Mouse (Mus musculus) myocyte (in vitro differentiated cells): ENCODE measurements around the gene Pfkfb3. TPM values are rescaled to one million over a fixed set of nuclear protein-coding genes. Genes with fewer than 3 reads are reported as not detected.

ENCODE experiments used
- H3K27me3 ChIP-seq: one replicate; pipeline ENCODE4 v1.6.1; 2011; ENCODE audit not compliant: control insufficient read depth, insufficient read depth, insufficient read length
- H3K36me3 ChIP-seq: one replicate; pipeline ENCODE4 v1.6.1; 2011; ENCODE audit not compliant: control insufficient read depth, insufficient read depth
- H3K4me2 ChIP-seq: one replicate; pipeline ENCODE4 v1.6.1; 2011; ENCODE audit warnings: low read depth, control low read depth
- H3K4me3 ChIP-seq: one replicate; pipeline ENCODE4 v1.5.1; 2011; ENCODE audit warnings: mild to moderate bottlenecking, control low read depth, moderate library complexity
- H3K79me2 ChIP-seq: one replicate; pipeline ENCODE4 v1.6.1; 2011; ENCODE audit not compliant: control insufficient read depth, insufficient read depth
- H3ac ChIP-seq: one replicate; pipeline ENCODE4 v1.6.1; 2011; ENCODE audit not compliant: control insufficient read depth, insufficient read length
- CEBPB ChIP-seq: IDR thresholded peaks from 2 replicates; pipeline ENCODE4 v1.6.1; 2011; ENCODE audit warnings: mild to moderate bottlenecking, moderate library complexity; ENCODE audit not compliant: poor library complexity, insufficient read depth, severe bottlenecking
- E2F4 ChIP-seq: IDR thresholded peaks from one replicate; pipeline ENCODE4 v1.6.1; 2011; ENCODE audit warnings: mild to moderate bottlenecking, control low read depth, moderate library complexity; ENCODE audit not compliant: insufficient read depth
- MAX ChIP-seq: IDR thresholded peaks from one replicate; pipeline ENCODE4 v1.6.1; 2011; ENCODE audit warnings: low read depth, mild to moderate bottlenecking, control low read depth
- MYOD1 ChIP-seq, 3 experiments: IDR thresholded peaks; one replicate each; pipeline ENCODE4 v1.6.1; 2011; ENCODE audit warnings: control low read depth in 2 of 3, low read depth in 2 of 3, mild to moderate bottlenecking in 2 of 3, moderate library complexity in 1 of 3; ENCODE audit not compliant: insufficient read length in 2 of 3, control insufficient read depth in 1 of 3
- MYOG ChIP-seq, 3 experiments: IDR thresholded peaks; one replicate each; pipeline ENCODE4 v1.6.1; 2011; ENCODE audit warnings: control low read depth in 2 of 3, low read depth in 2 of 3, mild to moderate bottlenecking in 2 of 3; ENCODE audit not compliant: insufficient read length in 2 of 3, control insufficient read depth in 1 of 3, insufficient read depth in 1 of 3
- POLR2A ChIP-seq: IDR thresholded peaks from one replicate; pipeline ENCODE4 v1.6.1; 2011; ENCODE audit warnings: low read depth, mild to moderate bottlenecking, control low read depth, moderate library complexity; ENCODE audit not compliant: insufficient read length
- POLR2AphosphoS2 ChIP-seq: IDR thresholded peaks from one replicate; pipeline ENCODE4 v1.6.1; 2011; ENCODE audit warnings: low read depth, control low read depth; ENCODE audit not compliant: insufficient read length
- REST ChIP-seq: IDR thresholded peaks from one replicate; pipeline ENCODE4 v1.6.1; 2011; ENCODE audit warnings: mild to moderate bottlenecking, control low read depth, moderate library complexity; ENCODE audit not compliant: insufficient read depth, insufficient read length
- SRF ChIP-seq: IDR thresholded peaks from one replicate; pipeline ENCODE4 v1.6.1; 2011; ENCODE audit warnings: low read depth; ENCODE audit not compliant: control insufficient read depth, insufficient read length
- TCF12 ChIP-seq: IDR thresholded peaks from one replicate; pipeline ENCODE4 v1.6.1; 2011; ENCODE audit warnings: mild to moderate bottlenecking, control low read depth; ENCODE audit not compliant: poor library complexity, insufficient read depth, severe bottlenecking
- TCF3 ChIP-seq: IDR thresholded peaks from one replicate; pipeline ENCODE4 v1.6.1; 2011; ENCODE audit warnings: low read depth, control low read depth; ENCODE audit not compliant: insufficient read length
- USF1 ChIP-seq: IDR thresholded peaks from one replicate; pipeline ENCODE4 v1.6.1; 2011; ENCODE audit warnings: low read depth, mild to moderate bottlenecking, control low read depth, moderate library complexity
- polyA plus RNA-seq: library from polyadenylated mRNA; unstranded; fragments of >200 nt; fragmentation: generic; extraction: Trizol; gene quantifications from one replicate; pipeline ENCODE4 v1.2.1, GENCODE M21; 2012; ENCODE audit warnings: missing spikeins

The Pfkfb3 gene
- polyA plus RNA-seq, 1 experiment, result 2.0 TPM

DNA sequence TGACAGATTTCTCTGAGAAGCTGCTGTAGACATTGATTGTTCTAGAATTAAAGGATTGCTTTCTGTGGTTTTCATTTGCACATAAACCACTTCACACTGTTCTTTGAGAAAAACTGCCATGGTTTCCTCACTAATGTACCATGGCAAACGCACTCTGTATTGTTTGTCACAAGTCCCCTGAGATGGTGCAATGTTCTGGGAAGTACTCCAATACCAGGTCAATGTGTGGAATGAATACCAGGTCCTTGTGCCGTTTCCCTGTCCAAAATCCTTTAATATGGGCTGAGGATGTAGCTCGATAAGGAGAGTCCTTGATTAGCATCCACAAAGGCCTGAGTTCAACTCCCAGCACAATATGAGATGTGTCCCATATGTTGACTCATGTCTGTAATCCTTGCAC lies 105.2 kb downstream of the Pfkfb3 start:
- no peaks in the 10 kb centered on the region for H3K27me3 ChIP-seq
- no peak overlapping the region for H3ac ChIP-seq
- no peaks in the 10 kb centered on the region for H3K79me2 ChIP-seq
- H3K4me3 ChIP-seq, result no peak overlapping the region
- TF ChIP-seq E2F4, result no peak
- no peak for TF ChIP-seq CEBPB
- H3K36me3 ChIP-seq, result no peaks in the 10 kb centered on the region
- no peak overlapping the region for H3K4me2 ChIP-seq

GRCm38 (mm10) chr2:11447865-11448264 lies 106.0 kb downstream of the Pfkfb3 start:
- Histone ChIP-seq H3ac (no peak overlapping the region), H3K27me3 (no peaks in the 10 kb centered on the region), H3K79me2 (no peaks in the 10 kb centered on the region), H3K36me3 (no peaks in the 10 kb centered on the region), H3K4me3 (no peak overlapping the region), H3K4me2 (no peak overlapping the region)
- TF ChIP-seq CEBPB (no peak), REST (no peak), MYOD1 (IDR thresholded peaks at IDR 0.05; ENCODE audit: control insufficient read depth in 1 of 3, insufficient read length in 2 of 3, low read depth in 2 of 3) (no peak), E2F4 (no peak), POLR2AphosphoS2 (no peak), TCF3 (no peak), USF1 (no peak), TCF12 (no peak)

DNA sequence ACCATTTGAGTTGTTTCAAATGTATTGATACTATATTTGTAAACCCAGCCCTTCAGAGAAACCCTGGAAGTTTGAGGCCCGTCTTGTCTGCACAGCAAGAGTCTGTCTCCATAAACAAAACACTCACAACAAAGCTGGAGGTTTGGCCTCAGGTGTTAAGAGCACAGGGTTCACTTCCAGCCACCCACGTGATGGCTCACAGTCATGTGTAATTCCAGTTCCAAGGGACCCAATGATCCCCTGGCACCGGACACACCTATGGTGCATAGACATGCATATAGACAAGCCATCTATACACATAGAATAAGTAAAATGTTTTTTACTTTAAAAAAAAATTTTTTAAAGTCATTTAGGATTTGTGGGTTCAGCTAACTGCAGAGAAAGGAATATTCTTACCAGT lies 108.2 kb downstream of the Pfkfb3 start:
- Histone ChIP-seq H3K79me2 (no peaks in the 10 kb centered on the region), H3ac (no peak overlapping the region), H3K27me3 (no peaks in the 10 kb centered on the region), H3K4me2 (no peak overlapping the region), H3K36me3 (no peaks in the 10 kb centered on the region), H3K4me3 (no peak overlapping the region)
- no peak for TF ChIP-seq E2F4
- TF ChIP-seq TCF12, result no peak

DNA sequence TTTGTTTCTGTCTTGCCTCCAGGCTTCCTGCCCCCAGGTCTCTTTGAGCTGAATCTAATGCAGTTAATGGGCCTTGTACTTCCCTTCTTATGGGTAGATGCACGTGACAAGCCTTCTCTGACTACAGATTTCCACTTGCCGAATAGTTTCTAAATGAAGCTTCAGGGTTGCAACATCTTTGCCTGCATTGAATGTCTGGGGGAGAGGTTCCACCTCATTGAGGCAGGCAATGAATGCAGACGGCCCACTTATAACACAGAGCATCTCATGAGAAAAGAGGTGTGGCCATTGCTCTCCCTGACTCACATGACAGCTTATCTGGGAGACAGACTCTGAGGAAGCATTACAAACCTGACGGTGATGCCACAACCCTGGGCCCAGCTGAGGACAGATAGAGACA lies 112.0 kb downstream of the Pfkfb3 start:
- no peaks in the 10 kb centered on the region for H3K27me3 ChIP-seq

DNA sequence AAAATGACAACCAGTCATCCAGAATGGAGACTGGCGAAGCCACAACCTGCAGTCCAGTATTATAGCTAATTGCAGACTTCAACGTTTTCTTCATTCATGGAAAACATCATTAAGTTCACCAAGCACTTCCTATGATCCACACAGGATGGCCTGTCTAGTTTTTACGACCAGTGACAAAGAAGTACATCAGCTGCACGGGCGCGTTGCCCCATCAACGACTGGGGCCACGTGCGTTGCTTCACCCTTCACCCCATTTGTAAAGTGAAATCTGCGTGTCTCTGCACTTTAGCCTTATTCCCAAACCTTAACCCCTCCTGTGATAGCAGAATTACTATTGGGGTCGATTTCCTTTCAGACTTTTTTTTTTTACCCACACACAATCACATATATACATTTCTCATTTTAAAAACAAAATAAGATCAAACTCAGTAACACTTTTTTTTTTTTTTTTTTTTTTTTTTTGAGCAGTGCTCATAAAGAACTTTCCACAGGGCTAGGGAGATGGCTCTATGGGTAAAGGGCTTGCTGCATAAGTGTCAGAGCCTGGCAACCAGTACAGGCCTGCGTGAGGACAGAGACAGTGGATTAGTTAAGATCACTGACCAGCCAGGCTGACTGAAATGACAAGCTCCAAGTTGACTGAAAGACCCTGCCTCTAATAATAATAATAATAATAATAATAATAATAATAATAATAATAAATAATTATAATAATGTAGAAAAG lies 115.5 kb downstream of the Pfkfb3 start:
- no peak overlapping the region for H3ac ChIP-seq
- H3K4me2 ChIP-seq, result no peak overlapping the region
- no peaks in the 10 kb centered on the region for H3K36me3 ChIP-seq
- no peaks in the 10 kb centered on the region for H3K79me2 ChIP-seq
- TF ChIP-seq TCF3 (no peak), MYOD1 (IDR thresholded peaks at IDR 0.05; ENCODE audit: control insufficient read depth in 1 of 3, insufficient read length in 2 of 3, low read depth in 2 of 3) (no peak), MAX (no peak), MYOG (IDR thresholded peaks at IDR 0.05; ENCODE audit: control insufficient read depth in 1 of 3, insufficient read depth in 1 of 3, insufficient read length in 2 of 3, low read depth in 2 of 3) (no peak), E2F4 (no peak), POLR2AphosphoS2 (no peak), USF1 (no peak), TCF12 (no peak), CEBPB (no peak), REST (no peak), SRF (no peak), POLR2A (no peak)
- no peaks in the 10 kb centered on the region for H3K27me3 ChIP-seq
- no peak overlapping the region for H3K4me3 ChIP-seq

More for the DNA sequence above, 112.0 kb downstream of the Pfkfb3 start:
- Histone ChIP-seq H3K36me3 (no peaks in the 10 kb centered on the region), H3ac (no peak overlapping the region), H3K4me2 (no peak overlapping the region), H3K4me3 (no peak overlapping the region), H3K79me2 (no peaks in the 10 kb centered on the region)
- TF ChIP-seq TCF12 (no peak), POLR2AphosphoS2 (no peak), CEBPB (no peak), REST (no peak), TCF3 (no peak), SRF (no peak), MYOG (IDR thresholded peaks at IDR 0.05; ENCODE audit: control insufficient read depth in 1 of 3, insufficient read depth in 1 of 3, insufficient read length in 2 of 3, low read depth in 2 of 3) (no peak), MAX (no peak), POLR2A (no peak), MYOD1 (IDR thresholded peaks at IDR 0.05; ENCODE audit: control insufficient read depth in 1 of 3, insufficient read length in 2 of 3, low read depth in 2 of 3) (no peak), E2F4 (no peak), USF1 (no peak)
